Mouse (Mus musculus): Measurements from ENCODE around the gene Atp11a.

The Atp11a gene

DNA sequence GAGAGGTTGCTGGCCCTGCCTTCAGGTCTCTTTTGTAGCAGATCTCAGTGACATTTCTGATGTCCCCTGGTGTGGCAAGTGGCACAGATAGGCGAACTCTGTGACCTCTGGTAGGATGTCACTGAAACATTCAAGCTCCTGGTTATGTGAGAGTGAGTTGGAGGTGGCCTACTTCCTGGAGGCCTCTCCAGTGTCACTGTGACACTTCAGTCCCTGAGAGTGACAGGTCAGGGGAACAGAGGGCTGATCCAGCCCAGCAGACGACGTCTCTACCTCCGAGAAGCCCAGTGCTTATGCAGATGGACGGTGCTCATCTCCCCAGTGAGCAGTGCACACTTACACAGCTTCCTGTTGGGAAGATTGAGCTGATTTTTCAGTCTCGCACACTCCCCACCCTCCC lies 68.4 kb downstream of the Atp11a start:
- DNase-seq = no peak

DNA sequence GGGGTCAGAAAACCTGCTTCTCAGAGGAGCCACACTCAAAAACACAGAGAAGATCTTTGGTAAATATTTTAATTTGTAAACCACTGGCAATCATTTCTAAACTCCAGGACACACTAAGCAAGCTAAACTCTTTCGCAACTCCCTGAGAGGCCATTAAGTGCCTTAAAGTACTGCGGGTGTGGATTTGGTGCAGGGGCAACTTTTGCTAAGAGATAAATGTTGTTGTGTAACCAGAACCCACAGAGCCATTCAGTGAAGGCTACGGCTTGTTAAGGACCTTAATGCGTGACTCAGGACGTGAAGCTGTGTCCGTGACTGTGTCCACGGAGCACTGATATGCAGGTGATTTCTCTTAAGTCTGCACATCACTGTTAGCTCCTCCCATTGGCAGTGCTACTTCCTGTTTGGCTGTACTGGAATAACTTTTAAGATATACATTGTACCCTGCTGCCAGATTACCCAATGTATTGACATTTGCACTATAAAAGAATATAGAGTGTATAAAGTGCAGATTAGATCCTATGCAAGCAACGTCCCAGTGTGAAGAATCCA lies 68.9 kb downstream of the Atp11a start:
- DNase-seq = no peak

DNA sequence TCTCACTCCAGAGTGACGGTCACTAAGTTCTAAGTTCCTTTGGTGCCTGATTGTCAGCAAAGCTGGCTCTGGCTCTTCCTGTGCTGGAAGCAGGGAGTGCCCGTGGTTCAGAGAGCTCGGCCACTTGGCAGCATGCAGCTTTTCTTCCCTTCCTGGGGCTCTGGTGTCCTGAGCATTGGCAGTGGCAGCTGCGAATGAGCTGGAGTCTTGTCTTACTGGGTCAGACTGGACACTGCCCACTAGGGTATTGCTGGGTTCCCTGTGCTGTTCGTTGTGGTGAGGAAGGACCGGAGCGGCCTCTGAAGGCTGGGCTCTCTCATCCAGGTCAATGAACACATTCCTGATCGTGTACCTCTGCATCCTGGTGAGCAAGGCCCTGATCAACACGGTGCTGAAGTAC lies 70.3 kb downstream of the Atp11a start:
- DNase-seq = no peak

DNA sequence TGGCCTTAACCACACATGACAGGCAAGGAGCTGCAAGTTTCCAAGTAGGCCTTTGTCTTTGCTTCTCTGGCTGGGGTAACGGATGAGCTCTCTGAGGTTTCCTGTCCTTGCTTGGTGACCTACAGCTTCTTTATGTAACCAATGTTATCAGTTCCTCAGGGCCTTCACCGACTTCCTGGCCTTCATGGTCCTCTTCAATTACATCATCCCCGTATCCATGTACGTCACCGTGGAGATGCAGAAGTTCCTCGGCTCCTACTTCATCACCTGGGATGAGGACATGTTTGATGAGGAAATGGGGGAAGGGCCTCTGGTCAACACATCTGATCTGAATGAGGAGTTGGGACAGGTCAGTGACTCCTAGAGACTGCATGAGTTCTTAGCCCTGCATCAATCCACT lies 71.5 kb downstream of the Atp11a start:
- no peak for DNase-seq

DNA sequence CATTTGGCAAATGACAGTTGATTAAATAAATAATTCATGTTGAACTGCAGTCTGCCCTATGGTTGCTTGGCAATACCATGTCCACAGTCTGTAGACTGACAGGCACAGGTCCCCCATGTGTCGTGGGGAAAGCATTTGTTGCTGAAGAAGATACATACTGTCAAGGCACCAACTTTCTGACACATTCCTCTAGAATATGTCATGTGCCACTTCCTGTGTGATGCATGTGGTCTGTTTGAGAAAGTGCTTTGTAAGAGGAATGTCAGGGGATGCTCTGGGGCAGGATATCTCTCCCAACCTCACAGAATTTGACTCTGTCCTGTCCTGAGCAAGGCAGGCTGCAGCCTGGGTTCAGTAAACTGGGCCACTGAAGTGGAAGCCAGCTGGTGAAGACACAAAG lies 72.6 kb downstream of the Atp11a start:
- no peak for DNase-seq

DNA sequence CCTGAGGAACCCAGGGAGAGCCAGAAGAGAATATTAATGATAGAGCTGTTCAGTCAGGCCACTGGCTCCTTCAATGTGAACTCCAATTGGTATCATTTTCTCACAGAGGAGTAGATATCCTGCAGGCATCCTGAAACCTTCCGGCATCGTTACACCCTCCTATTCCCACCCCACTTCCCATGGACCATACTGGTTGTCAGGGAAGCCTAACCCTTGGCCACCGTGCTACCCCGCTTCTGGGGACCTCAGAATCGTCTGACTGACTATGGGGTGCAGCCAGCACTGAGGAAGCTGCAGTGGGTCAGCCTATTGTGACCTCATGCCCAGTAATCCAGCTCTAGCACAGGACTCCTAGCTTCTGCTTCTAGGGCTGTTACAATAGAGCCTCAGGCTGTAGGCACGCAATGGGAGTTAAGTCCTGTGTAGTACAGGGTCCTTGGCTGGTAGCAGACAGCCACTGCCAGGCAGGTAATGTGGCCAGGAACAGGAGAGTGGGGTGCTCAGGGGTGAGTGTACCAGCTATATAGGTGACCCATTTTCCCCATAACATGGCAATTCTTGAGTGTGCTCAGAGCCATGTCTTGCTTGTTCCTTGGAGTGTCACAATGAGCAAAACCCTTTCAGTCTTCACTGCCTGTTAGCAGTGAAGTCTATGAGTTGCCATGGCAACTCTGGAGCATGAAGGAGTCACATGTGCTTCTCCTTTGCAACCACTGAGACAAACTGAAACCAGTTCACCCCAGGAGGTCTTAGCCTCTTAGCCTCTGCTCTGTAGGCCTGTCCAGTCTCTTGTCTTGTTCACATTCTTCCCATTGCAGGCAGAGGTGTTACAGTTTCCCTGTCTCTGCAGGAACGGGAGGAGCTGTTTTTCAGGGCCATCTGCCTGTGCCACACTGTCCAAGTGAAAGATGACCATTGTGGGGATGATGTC lies 75.1 kb downstream of the Atp11a start:
- DNase-seq = no peak

DNA sequence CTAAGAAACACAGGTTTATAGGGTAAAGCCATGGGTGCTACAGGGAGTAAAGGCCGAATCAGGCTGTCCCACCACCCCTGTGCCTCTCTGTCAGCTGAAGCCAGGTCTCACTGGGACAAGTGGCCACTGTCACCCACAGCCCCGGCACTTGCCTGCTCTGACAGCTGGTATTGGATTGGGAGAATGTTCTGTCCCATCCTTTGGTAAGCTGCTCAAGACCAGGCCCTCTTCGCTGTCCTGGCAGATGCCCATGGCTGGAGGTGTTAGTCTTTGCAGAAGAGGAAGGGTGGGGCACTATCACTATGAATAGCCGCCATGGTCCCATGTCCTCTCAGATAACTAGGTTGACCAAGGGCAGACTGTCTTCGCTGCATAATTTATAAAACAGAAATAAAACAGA lies 76.8 kb downstream of the Atp11a start:
- no peak for DNase-seq

DNA sequence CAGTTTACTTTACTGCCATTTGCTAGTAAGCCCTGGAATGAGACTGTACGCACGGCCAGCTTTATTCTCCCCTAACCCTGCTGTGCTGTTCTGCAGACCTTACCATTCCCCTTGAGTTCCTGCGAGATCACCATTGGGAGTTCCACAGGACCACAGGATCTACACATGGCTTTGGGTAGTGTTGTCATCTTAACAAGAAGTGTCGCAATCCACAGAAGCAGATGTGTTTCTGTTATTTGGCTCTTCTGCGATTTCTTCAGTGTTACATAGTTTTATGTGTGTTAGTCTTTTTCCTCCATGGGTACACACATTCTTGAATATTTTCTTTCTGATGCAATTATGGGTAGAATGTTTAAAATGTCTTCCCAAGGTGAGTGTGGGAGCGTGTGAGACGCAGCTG lies 84.0 kb downstream of the Atp11a start:
- DNase-seq = no peak

DNA sequence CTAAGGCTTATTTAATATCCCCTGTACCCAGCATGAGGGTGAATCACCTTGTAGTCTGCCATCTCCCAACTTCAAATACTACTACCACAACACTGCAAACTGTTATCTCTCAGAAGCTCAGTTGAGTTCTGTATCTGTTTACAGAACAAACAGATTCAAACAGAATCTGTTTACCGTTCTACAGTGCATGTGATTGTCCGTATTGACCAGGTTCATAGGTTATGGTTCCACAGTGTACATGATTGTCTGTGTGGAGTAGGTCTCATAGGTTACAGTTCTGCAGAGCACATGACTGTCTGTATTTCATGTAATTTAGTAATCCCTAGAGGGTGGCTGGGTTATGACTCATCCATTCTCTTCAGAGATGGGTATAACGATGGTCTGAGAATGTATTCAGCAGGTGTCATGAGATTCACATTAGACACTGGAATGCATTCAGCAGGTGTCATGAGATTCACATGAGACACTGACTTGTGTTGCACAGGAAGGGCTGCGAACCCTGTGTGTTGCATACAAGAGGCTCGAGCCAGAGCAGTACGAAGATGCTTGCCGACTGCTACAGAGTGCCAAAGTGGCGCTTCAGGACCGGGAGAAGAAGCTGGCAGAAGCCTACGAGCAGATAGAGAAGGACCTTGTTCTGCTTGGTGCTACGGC lies 85.7 kb downstream of the Atp11a start:
- DNase-seq = no peak

DNA sequence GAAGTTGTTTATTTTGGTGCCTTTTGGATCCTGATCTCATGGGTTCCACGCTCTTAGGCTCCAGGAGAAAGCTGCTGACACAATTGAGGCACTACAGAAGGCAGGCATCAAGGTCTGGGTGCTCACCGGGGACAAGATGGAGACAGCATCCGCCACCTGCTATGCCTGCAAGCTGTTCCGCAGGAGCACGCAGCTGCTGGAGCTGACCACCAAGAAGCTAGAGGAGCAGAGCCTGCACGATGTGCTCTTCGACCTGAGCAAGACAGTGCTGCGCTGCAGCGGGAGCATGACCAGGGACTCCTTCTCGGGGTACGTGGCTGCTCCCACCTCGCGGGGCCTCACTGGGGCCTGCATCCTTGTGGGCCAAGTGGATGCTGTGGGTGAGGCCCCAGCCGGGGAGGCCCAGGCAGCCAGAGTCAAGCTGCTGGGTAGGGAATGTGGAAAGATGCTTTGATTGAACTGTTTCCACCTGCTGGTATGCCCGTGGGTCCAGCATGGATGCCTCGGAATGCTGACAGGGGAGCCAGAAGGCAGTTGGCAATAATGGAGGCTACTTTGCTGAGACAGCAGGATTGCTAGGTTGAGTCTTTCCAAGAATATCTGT lies 87.6 kb downstream of the Atp11a start:
- no peak for DNase-seq

DNA sequence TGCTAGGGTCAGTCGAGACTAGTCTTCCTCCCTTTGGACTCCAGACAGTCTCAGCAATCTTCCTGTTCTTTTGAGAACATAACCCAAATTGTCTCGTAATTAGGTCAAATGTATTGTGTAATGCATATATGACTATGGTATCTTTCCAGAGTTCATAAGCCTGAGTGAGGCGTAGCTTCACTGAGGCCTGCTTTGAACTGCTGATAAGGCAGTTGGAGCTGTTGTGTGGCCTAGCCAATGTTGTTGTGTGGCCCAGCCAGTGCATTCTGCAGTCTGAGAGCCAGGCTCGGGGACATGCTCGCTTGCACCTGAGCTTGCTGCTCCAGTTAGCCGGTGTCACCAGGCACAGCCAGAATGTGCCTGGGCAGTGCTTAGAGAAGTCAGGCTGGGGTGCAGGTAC lies 89.6 kb downstream of the Atp11a start:
- DNase-seq = no peak

DNA sequence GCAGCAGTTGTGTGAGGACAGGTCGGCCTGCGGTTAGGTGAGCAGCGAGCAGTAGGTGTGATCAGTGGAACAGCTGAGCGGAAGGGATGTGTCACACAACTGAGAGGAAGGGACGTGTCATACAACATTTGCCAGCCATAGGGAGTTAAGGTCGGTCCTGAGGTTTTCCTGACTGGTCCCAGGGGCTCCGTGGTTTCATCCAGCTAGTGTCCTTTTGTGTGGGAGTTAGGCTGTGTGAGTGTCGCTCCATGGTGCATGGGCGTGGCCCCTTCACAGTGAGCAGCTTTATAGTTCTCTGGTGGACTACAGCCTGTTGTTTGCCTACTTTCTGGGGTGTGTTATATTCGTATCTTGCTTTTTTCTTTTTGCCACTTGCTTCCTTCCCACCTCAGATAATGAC lies 94.4 kb downstream of the Atp11a start:
- DNase-seq = no peak

DNA sequence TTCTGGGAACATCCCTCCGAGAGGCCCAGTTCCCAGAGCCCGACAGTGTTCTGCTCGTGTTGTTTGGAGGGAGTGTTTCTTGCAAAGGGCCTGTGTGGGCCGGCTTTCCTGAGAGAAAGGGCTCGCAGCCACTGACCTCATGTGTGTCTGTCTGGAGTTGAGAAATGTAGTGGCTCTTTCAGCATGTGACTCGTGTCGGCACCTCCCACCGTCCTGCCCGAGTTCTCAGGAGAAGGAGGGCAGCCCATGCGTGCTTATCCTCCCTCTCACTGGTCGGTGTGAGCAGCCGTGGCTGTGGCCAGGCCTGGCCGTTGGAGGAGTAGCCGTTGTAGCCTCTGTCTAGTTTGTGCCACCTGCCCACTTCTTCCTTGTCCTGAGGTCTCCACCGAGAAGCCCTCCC lies 99.2 kb downstream of the Atp11a start:
- DNase-seq = no peak

DNA sequence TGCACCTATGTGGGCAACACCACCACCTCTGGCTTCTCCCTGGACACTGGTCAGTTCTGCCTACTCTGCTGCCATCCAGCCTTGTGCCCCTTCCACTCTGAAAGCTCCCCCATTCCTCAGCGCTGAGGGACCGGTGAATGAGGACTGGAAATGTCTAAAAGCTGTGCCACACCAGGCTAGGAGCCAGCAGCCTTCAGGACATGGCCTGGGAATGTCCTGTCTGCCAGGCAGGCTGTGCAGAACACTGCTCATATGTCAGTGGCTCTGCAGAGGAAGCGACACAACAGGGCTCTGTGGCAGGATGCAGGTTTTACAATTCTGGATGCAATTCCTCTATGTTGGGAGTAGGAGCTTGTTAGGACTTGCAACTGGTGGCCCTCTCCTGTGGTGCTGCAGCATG lies 106.2 kb downstream of the Atp11a start:
- DNase-seq = no peak

DNA sequence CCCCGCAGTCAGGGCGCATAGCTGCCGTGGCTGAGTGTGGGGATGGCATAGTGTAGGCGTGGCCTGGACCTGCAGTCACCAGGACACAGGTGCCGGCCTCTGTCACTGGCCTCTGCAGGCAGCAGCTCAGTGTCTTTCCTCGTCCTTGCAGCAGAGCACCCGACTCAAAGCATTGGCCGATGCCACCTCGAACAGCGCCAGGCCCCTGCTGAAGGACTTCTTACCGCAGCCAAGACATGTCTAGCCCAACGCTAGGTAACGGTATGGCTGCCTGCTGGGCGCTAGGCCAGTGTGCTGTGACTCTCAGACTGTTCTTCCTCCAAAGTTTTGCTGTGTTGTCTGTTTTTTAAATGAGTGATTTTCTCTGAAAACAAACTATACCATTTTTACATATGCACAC lies 106.8 kb downstream of the Atp11a start:
- no peak for DNase-seq

DNA sequence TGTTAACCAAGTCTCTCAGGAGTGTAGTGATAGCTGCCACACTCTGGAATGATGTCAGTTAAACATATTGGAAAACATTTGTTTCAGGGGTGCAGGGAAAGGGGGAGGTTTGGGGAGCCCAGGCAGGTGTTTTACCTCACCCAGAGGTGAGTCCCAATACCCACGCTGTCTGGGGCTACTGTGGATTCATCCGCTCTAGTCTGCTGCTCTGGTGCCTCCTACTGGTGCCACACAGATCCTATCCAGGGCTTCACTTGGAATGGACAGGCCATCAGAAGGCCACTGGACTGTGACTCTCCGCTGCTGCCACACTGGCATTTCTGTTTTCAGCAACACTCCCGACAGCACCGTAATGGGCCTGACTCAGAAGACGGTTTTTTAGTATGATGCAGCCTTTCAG lies 109.0 kb downstream of the Atp11a start:
- DNase-seq = no peak

DNA sequence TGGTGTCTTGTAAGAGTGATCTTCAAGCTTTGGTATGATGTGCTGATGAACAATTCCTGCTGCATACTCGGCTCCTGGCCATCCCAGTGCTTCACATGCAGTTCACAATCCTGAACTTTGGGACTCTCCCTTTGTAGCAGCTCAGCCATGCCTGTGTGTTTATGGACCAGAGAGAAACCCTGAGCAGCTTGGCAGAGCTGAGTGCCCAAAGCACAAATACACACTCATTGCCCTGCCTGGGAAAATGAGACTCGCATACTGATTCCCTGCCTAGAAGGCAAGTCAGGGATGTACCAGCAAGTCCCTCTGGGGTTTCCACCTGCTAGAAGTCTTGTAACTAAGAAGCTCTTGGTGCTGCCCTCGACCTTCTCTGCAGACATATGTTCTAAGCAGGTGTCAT lies 112.8 kb downstream of the Atp11a start:
- DNase-seq = no peak

DNA sequence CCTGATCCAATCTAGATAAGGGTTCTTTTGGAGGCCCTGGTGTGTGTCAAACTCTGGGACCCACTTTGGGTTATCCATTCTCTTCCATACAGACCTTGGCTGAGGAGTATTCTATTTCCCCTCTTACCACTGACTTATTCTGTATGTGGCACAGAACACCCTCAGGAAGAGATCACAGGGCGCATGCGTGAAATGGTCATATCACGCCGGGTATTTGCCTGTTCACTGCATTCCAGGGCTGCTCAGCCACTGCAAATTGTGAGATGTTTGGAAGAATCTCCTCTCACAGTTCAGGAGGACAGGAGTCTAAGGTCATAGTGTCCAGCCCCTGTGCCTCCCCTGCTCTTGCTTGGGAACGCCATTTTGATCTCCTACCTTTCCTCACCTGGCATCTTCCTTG lies 113.8 kb downstream of the Atp11a start:
- no peak for DNase-seq

DNA sequence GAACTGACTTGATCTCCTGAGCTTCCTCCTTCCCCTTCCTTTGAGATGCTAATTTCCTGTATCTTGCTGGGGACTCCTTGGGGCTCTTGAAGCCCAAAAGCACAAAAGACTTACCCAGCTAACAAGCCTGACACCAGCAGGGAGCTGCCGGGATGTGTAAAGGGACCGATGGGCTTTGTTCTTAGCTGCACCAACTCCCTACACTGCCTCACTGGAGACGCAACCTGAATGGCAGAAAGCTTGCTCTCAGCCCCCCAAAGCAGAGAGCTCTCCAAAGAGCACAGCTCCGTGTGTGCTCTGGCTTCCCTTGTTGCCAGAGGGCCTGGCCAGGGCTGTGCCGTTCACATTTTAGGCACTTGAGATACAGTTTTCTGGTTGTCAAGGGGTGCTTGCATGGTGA lies 114.6 kb downstream of the Atp11a start:
- no peak for DNase-seq

DNA sequence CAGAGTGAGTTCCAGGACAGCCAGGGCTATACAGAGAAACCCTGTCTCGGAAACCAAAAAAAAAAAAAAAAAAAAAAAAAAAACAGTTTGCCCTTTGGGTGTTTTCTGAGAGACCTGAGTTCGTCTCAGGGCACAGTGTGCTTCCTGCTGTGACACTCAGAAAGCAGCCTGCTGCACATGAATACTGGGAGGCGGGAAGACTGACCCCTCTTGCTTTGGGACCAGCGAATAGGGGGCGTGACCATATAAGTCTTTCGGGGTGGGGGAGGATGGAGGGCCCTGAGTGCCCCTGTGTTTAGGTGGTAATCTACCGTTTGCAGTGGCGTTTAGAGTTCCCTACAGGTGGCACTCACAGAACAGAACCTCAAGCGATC lies 116.2 kb downstream of the Atp11a start:
- DNase-seq = no peak

DNA sequence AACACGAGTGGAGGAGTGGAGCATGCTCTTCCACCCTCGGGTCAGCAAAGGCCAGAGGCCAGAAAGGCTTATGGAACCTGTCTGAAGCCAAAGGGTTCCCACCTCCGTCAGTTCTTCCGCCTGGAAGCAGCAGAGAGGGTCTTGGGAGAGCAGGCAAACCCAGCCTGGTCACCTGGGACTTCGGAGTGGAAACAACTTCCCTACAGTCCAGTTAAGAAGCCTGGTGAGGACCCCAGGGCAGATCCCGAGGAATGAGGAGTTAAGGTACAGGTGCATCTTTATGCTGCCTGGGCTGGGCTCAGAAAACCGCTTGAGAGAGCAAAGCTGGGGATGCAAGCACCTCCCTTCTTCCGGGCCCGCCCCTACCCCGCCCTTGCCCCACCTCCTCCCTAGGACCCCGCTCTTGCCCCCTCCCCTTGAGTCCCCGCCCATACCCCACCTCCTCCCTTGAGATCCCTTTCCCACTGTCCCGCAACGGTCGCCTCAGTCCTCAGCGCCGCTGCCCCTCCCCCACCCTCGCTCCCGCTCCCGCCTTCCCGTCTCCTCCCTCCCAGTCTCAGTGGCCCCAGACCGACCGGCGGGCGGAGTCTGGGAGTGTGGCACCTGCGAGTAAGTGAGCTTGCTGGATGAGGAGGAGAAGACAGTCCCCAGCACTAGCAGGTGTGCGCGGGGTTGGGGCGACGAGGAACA lies 116.7 kb downstream of the Atp11a start, which contains the start of gene Mcf2l:
Gene Mcf2l (plus strand): TSS at position 450 of the 690 bp plus-strand sequence.
- DNase-seq = peak; percentile 75

DNA sequence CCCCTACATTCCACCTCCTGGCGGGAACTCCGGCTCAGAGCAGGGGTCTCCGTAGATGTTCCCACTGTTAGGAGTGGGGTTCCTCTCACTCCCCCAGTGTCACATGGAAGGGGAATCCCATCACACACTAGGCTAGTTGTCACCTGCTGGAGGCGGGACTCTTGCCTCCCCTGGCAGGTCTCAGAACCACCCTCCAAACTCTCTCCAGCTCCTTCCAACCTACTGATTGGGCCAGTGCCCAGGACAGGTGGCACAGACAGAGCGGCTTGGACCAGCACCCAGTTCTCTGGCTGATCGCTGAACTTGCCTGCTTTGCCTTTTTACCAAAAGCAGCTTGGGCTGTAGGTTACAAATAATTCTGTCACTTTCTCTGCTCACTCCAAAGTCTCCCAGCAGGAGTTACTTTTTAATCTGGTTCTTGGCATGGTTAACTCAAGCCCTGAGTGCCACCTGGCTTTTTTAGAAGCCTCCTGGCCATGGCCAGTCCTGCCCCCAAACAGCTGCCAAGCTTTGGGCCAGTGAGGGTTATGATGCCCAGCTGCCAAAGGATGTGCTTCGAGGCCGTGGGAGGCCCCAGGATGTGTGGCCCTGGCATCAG lies 117.5 kb downstream of the Atp11a start:
- peak; percentile 35 for DNase-seq

DNA sequence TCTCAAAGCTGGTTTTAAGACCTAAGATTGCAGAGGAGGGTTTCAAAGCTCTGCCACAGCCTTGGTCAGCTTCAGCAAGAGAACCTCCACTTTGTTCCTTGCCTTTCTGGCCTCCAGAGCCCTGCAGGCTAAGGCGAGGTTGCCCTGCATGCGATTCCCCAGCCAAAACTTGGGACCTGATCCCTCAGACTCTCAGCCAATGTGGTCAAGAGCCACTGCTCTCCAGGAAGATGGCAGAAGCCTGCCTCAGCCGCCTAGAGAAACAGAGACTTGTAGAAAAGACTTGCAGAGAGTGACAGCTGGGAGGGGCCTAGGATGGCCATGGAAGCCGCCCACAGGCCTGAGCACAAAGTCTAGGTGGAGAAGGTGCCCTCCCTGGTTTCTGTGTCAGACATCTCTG lies 118.2 kb downstream of the Atp11a start:
- DNase-seq = peak; percentile 16
